Comparison of ENCODE assay signal across 8 mouse cellular contexts in genomic region chrX:99111088-99111724, GRCm38 (mm10). TPM values are rescaled to one million over a fixed set of nuclear protein-coding genes. Genes with fewer than 3 reads are reported as not detected.
DNase-seq lines count a peak whose midpoint lies in the region; ATAC-seq and TF ChIP-seq lines count a peak whose summit lies in the region.
"Not testable (repeated sequence)": the region's sequence is repeated elsewhere in the genome, so short reads cannot be mapped to it uniquely, and the experiment has no call there.

No protein-coding gene starts in this region.

- H3K9ac ChIP-seq in hindbrain, embryonic 12.5 days; kidney, embryonic 15.5 days; liver, embryonic 13.5 days; neural tube, embryonic 14.5 days (replicated peaks; ENCODE audit: low read depth, low read length): not testable (repeated sequence)

- H3K36me3 ChIP-seq in G1E (replicated peaks); hindbrain, embryonic 12.5 days; kidney, embryonic 15.5 days; liver, embryonic 13.5 days; neural tube, embryonic 14.5 days (ENCODE audit: control insufficient read depth, insufficient read depth, low read length): not testable (repeated sequence)

- not testable (repeated sequence) for H3K4me1 ChIP-seq in G1E (ENCODE audit: insufficient read depth, low read depth, low read length); hindbrain, embryonic 12.5 days; kidney, embryonic 15.5 days; liver, embryonic 13.5 days (replicated peaks); neural tube, embryonic 14.5 days (ENCODE audit: control insufficient read depth, insufficient read depth, low read length)

- H3K27ac ChIP-seq in hindbrain, embryonic 12.5 days; kidney, embryonic 15.5 days; liver, embryonic 13.5 days; neural tube, embryonic 14.5 days (ENCODE audit: low read depth, low read length): not testable (repeated sequence)

- peak; percentile 57 for ATAC-seq in G1E (ENCODE audit: extremely low read depth, insufficient number of reproducible peaks, low FRiP score, poor library complexity, severe bottlenecking)
- peak; percentile 68 for ATAC-seq in erythroid progenitor cell, adult 5-6 weeks (replicated peaks; ENCODE audit: low FRiP score, poor library complexity, severe bottlenecking)
- peak; percentile 100 for ATAC-seq in granulocyte monocyte progenitor cell, adult 5-6 weeks (replicated peaks; ENCODE audit: poor library complexity, severe bottlenecking)
- ATAC-seq in hindbrain, embryonic 12.5 days (ENCODE audit: low FRiP score): peak; percentile 71
- ATAC-seq in kidney, embryonic 15.5 days (replicated peaks; ENCODE audit: low FRiP score): peak; percentile 74
- peak; percentile 36; the same call in 1 of the 2 replicates for ATAC-seq in liver, embryonic 13.5 days (ENCODE audit: low read depth)
- peak; percentile 96 for ATAC-seq in megakaryocyte-erythroid progenitor cell, adult 5-6 weeks (replicated peaks; ENCODE audit: low FRiP score, low TSS enrichment, poor library complexity, severe bottlenecking)
- ATAC-seq in neural tube, embryonic 14.5 days (ENCODE audit: low read depth): peak; percentile 68; the same call in 1 of the 2 replicates

- WGBS in hindbrain, embryonic 12.5 days: 69% methylated on average over 6 of the region's 10 CpGs
- WGBS in kidney, embryonic 15.5 days: 76% methylated on average over 7 of the region's 10 CpGs
- WGBS in liver, embryonic 13.5 days (ENCODE audit: insufficient replicate concordance): 59% methylated on average over 5 of the region's 10 CpGs
- 76% methylated on average over 5 of the region's 10 CpGs for WGBS in neural tube, embryonic 14.5 days

- not testable (repeated sequence) for H3K27me3 ChIP-seq in G1E (ENCODE audit: insufficient read depth, low read length); hindbrain, embryonic 12.5 days; liver, embryonic 13.5 days; neural tube, embryonic 14.5 days (ENCODE audit: control insufficient read depth, insufficient read depth, low read length)
- peaks cover 14% of the 10 kb centered on the region for H3K27me3 ChIP-seq in kidney, embryonic 15.5 days

- not testable (repeated sequence) for DNase-seq in G1E (ENCODE audit: low spot score); liver, embryonic 13.5 days

- H3K4me3 ChIP-seq in G1E (ENCODE audit: low read depth, low read length); hindbrain, embryonic 12.5 days; kidney, embryonic 15.5 days (replicated peaks); liver, embryonic 13.5 days (replicated peaks); neural tube, embryonic 14.5 days (ENCODE audit: low read depth, low read length): not testable (repeated sequence)

- H3K4me2 ChIP-seq in hindbrain, embryonic 12.5 days (replicated peaks); kidney, embryonic 15.5 days; liver, embryonic 13.5 days; neural tube, embryonic 14.5 days (ENCODE audit: low read depth, low read length): not testable (repeated sequence)

- TF ChIP-seq CTCF in G1E (IDR thresholded peaks at IDR 0.05; ENCODE audit: low read depth, low read length): not testable (repeated sequence)

- H3K9me3 ChIP-seq in G1E (replicated peaks); hindbrain, embryonic 12.5 days (replicated peaks); kidney, embryonic 15.5 days (replicated peaks); liver, embryonic 13.5 days (replicated peaks); neural tube, embryonic 14.5 days (ENCODE audit: control insufficient read depth, low read length): not testable (repeated sequence)

RNA-seq across cellular contexts. Expression of gene Efnb1, which starts 24.7 kb away (rescaled TPM):
- total RNA-seq in G1E (2014; fragmentation: Nextera tagmentation): not detected in 2 replicates
- total RNA-seq in G1E (2017): not detected in 2 replicates
- not detected in 2 replicates for polyA plus RNA-seq in G1E (2012)
- total RNA-seq in erythroid progenitor cell, adult 5-6 weeks (2015; ENCODE audit: low replicate concordance): not detected in 2 replicates
- 1.1 and 1.5 TPM in 2 replicates for total RNA-seq in erythroid progenitor cell, adult 5-6 weeks (2017; ENCODE audit: low replicate concordance)
- total RNA-seq in granulocyte monocyte progenitor cell, adult 5-6 weeks (2014; fragmentation: Nextera tagmentation): 0.47 and 0.62 TPM in 2 replicates
- total RNA-seq in granulocyte monocyte progenitor cell, adult 5-6 weeks (2017): 0.34 and 0.46 TPM in 2 replicates
- 72.2 and 78.8 TPM in 2 replicates for polyA plus RNA-seq in hindbrain, embryonic 12.5 days (2016; fragmentation: Nextera tagmentation; extraction: Ambion mirVana)
- 62.1 and 69.5 TPM in 2 replicates for polyA plus RNA-seq in kidney, embryonic 15.5 days (2015; fragmentation: Nextera tagmentation; extraction: Ambion mirVana)
- polyA plus RNA-seq in liver, embryonic 13.5 days (2015; fragmentation: Nextera tagmentation; extraction: Ambion mirVana): 4.9 and 5.5 TPM in 2 replicates
- total RNA-seq in megakaryocyte-erythroid progenitor cell, adult 5-6 weeks (2014; fragmentation: Nextera tagmentation): 3.6 and 5.1 TPM in 2 replicates
- 2.7 and 8.4 TPM in 2 replicates for total RNA-seq in megakaryocyte-erythroid progenitor cell, adult 5-6 weeks (2017)
- polyA plus RNA-seq in neural tube, embryonic 14.5 days (2014; fragmentation: Nextera tagmentation; extraction: Ambion mirVana): 10.1 and 21.5 TPM in 2 replicates

Comparison
In these comparisons a context has a peak if more than half of its experiments do, and no peak if none do; other contexts are left out.
1. ATAC-seq: peak in every context shown above with its lines; median percentile 100 in granulocyte monocyte progenitor cell, adult 5-6 weeks; 96 in megakaryocyte-erythroid progenitor cell, adult 5-6 weeks; 74 in kidney, embryonic 15.5 days; 71 in hindbrain, embryonic 12.5 days; 68 in erythroid progenitor cell, adult 5-6 weeks; 68 in neural tube, embryonic 14.5 days; 57 in G1E; 36 in liver, embryonic 13.5 days.